Mouse (Mus musculus): ENCODE data around the gene Rbms1. TPM values are rescaled to one million over a fixed set of nuclear protein-coding genes. Genes with fewer than 3 reads are reported as not detected.

Rbms1 gene
- polyA plus RNA-seq, 1 experiment from 2014 or later, result 117 TPM

GRCm38 (mm10) chr2:60798767-60799529 is 164.0 kb downstream of the Rbms1 start:
- peaks cover 27% of the 10 kb centered on the region for H3K36me3 ChIP-seq
- no peaks in the 10 kb centered on the region for H3K9me3 ChIP-seq (replicated peaks)
- no peak overlapping the region for H3K27ac ChIP-seq
- no peaks in the 10 kb centered on the region for H3K27me3 ChIP-seq
- WGBS, result 84% methylated on average over 17 of the region's 17 CpGs
- no peak for ATAC-seq (replicated peaks; ENCODE audit: low FRiP score)
- H3K9ac ChIP-seq, result no peak overlapping the region
- H3K4me1 ChIP-seq, result peaks cover 39% of the 10 kb centered on the region
- no peak overlapping the region for H3K4me2 ChIP-seq
- H3K4me3 ChIP-seq (replicated peaks), result no peak overlapping the region

- ATAC-seq (replicated peaks; ENCODE audit: low FRiP score), result no peak
- H3K27me3 ChIP-seq, result no peaks in the 10 kb centered on the region
- H3K4me3 ChIP-seq (replicated peaks), result no peak overlapping the region
- 85% methylated on average over 17 of the region's 17 CpGs for WGBS
- no peak overlapping the region for H3K27ac ChIP-seq
- no peaks in the 10 kb centered on the region for H3K9me3 ChIP-seq (replicated peaks)
- H3K4me1 ChIP-seq, result peaks cover 23% of the 10 kb centered on the region
- H3K4me2 ChIP-seq, result no peak overlapping the region
- no peak overlapping the region for H3K9ac ChIP-seq
- H3K36me3 ChIP-seq, result peaks cover 28% of the 10 kb centered on the region
These were observed 165.9 kb downstream of the Rbms1 start for GRCm38 (mm10) chr2:60796969-60797669.

GRCm38 (mm10) chr2:60796616-60796968 is 166.4 kb downstream of the Rbms1 start:
- Histone ChIP-seq H3K4me3 (replicated peaks) (no peak overlapping the region), H3K4me1 (peaks cover 18% of the 10 kb centered on the region), H3K4me2 (no peak overlapping the region), H3K9ac (no peak overlapping the region), H3K27ac (no peak overlapping the region), H3K27me3 (no peaks in the 10 kb centered on the region), H3K9me3 (replicated peaks) (no peaks in the 10 kb centered on the region), H3K36me3 (peaks cover 33% of the 10 kb centered on the region)
- 84% methylated on average over 2 of the region's 2 CpGs for WGBS
- no peak for ATAC-seq (replicated peaks; ENCODE audit: low FRiP score)

GRCm38 (mm10) chr2:60795861-60796260 is 167.1 kb downstream of the Rbms1 start:
- H3K9ac ChIP-seq, result no peak overlapping the region
- H3K4me2 ChIP-seq, result no peak overlapping the region
- H3K36me3 ChIP-seq, result peaks cover 39% of the 10 kb centered on the region
- 83% methylated on average over 9 of the region's 9 CpGs for WGBS
- no peaks in the 10 kb centered on the region for H3K9me3 ChIP-seq (replicated peaks)
- H3K27ac ChIP-seq, result no peak overlapping the region
- no peak overlapping the region for H3K4me3 ChIP-seq (replicated peaks)
- no peak for ATAC-seq (replicated peaks; ENCODE audit: low FRiP score)
- no peaks in the 10 kb centered on the region for H3K27me3 ChIP-seq
- H3K4me1 ChIP-seq, result peaks cover 11% of the 10 kb centered on the region

- Histone ChIP-seq H3K4me1 (no peaks in the 10 kb centered on the region), H3K36me3 (peaks cover 57% of the 10 kb centered on the region), H3K4me2 (no peak overlapping the region), H3K4me3 (replicated peaks) (no peak overlapping the region), H3K27me3 (no peaks in the 10 kb centered on the region), H3K9ac (no peak overlapping the region), H3K9me3 (replicated peaks) (no peaks in the 10 kb centered on the region), H3K27ac (no peak overlapping the region)
- 84% methylated on average over 4 of the region's 4 CpGs for WGBS
- ATAC-seq (replicated peaks; ENCODE audit: low FRiP score), result no peak
These were observed 170.5 kb downstream of the Rbms1 start for GRCm38 (mm10) chr2:60792506-60792905.

- Histone ChIP-seq H3K9ac (no peak overlapping the region), H3K9me3 (replicated peaks) (no peaks in the 10 kb centered on the region), H3K27ac (no peak overlapping the region), H3K27me3 (no peaks in the 10 kb centered on the region), H3K4me2 (no peak overlapping the region), H3K4me3 (replicated peaks) (no peak overlapping the region), H3K36me3 (peaks cover 50% of the 10 kb centered on the region), H3K4me1 (peaks cover 4% of the 10 kb centered on the region; the same call in 1 of the 2 replicates)
- ATAC-seq (replicated peaks; ENCODE audit: low FRiP score), result no peak
- WGBS, result 91% methylated on average over 3 of the region's 3 CpGs
These were observed 173.9 kb downstream of the Rbms1 start for GRCm38 (mm10) chr2:60789126-60789525.

- H3K27me3 ChIP-seq, result no peaks in the 10 kb centered on the region
- 89% methylated on average over 6 of the region's 6 CpGs for WGBS
- H3K9me3 ChIP-seq (replicated peaks), result no peaks in the 10 kb centered on the region
- no peak overlapping the region for H3K4me3 ChIP-seq (replicated peaks)
- H3K9ac ChIP-seq, result no peak overlapping the region
- no peak overlapping the region for H3K4me2 ChIP-seq
- ATAC-seq (replicated peaks; ENCODE audit: low FRiP score), result no peak
- H3K27ac ChIP-seq, result no peak overlapping the region
- peaks cover 50% of the 10 kb centered on the region for H3K36me3 ChIP-seq
- H3K4me1 ChIP-seq, result peaks cover 4% of the 10 kb centered on the region; the same call in 1 of the 2 replicates
These were observed 174.7 kb downstream of the Rbms1 start for GRCm38 (mm10) chr2:60788173-60788908.

GRCm38 (mm10) chr2:60787088-60787487 is 175.9 kb downstream of the Rbms1 start:
- Histone ChIP-seq H3K4me1 (peaks cover 4% of the 10 kb centered on the region; the same call in 1 of the 2 replicates), H3K4me2 (no peak overlapping the region), H3K27me3 (no peaks in the 10 kb centered on the region), H3K9me3 (replicated peaks) (no peaks in the 10 kb centered on the region), H3K9ac (no peak overlapping the region), H3K27ac (no peak overlapping the region), H3K4me3 (replicated peaks) (no peak overlapping the region), H3K36me3 (peaks cover 56% of the 10 kb centered on the region)
- WGBS, result 85% methylated on average over 5 of the region's 5 CpGs
- ATAC-seq (replicated peaks; ENCODE audit: low FRiP score), result no peak

- Histone ChIP-seq H3K9ac (no peak overlapping the region), H3K27me3 (no peaks in the 10 kb centered on the region), H3K4me1 (peaks cover 4% of the 10 kb centered on the region; the same call in 1 of the 2 replicates), H3K27ac (no peak overlapping the region), H3K36me3 (peaks cover 56% of the 10 kb centered on the region), H3K4me3 (replicated peaks) (no peak overlapping the region), H3K9me3 (replicated peaks) (no peaks in the 10 kb centered on the region), H3K4me2 (no peak overlapping the region)
- 66% methylated on average over 10 of the region's 10 CpGs for WGBS
- no peak for ATAC-seq (replicated peaks; ENCODE audit: low FRiP score)
These were observed 176.7 kb downstream of the Rbms1 start for GRCm38 (mm10) chr2:60786289-60786688.

- Histone ChIP-seq H3K9ac (no peak overlapping the region), H3K9me3 (replicated peaks) (no peaks in the 10 kb centered on the region), H3K36me3 (peaks cover 97% of the 10 kb centered on the region), H3K4me1 (no peaks in the 10 kb centered on the region), H3K4me2 (no peak overlapping the region), H3K4me3 (replicated peaks) (no peak overlapping the region), H3K27ac (no peak overlapping the region), H3K27me3 (no peaks in the 10 kb centered on the region)
- no peak for ATAC-seq (replicated peaks; ENCODE audit: low FRiP score)
- 32% methylated on average over 3 of the region's 3 CpGs for WGBS
These were observed 188.5 kb downstream of the Rbms1 start for GRCm38 (mm10) chr2:60774501-60774900.

- H3K27me3 ChIP-seq, result no peaks in the 10 kb centered on the region
- H3K27ac ChIP-seq, result no peak overlapping the region
- ATAC-seq (replicated peaks; ENCODE audit: low FRiP score), result no peak
- H3K9ac ChIP-seq, result no peak overlapping the region
- WGBS, result 93% methylated on average over 5 of the region's 5 CpGs
- H3K9me3 ChIP-seq (replicated peaks), result no peaks in the 10 kb centered on the region
- peaks cover 90% of the 10 kb centered on the region for H3K36me3 ChIP-seq
- H3K4me3 ChIP-seq (replicated peaks), result no peak overlapping the region
- no peak overlapping the region for H3K4me2 ChIP-seq
- H3K4me1 ChIP-seq, result no peaks in the 10 kb centered on the region
These were observed 189.4 kb downstream of the Rbms1 start for GRCm38 (mm10) chr2:60773592-60773991.

- Histone ChIP-seq H3K4me3 (replicated peaks) (no peak overlapping the region), H3K27me3 (no peaks in the 10 kb centered on the region), H3K4me2 (no peak overlapping the region), H3K27ac (no peak overlapping the region), H3K9me3 (replicated peaks) (no peaks in the 10 kb centered on the region), H3K9ac (no peak overlapping the region), H3K4me1 (no peaks in the 10 kb centered on the region), H3K36me3 (peaks cover 76% of the 10 kb centered on the region)
- 72% methylated on average over 8 of the region's 8 CpGs for WGBS
- no peak for ATAC-seq (replicated peaks; ENCODE audit: low FRiP score)
These were observed 196.6 kb downstream of the Rbms1 start for GRCm38 (mm10) chr2:60766420-60766819.

Data from kidney, embryonic 15.5 days (tissue).